Mouse (Mus musculus) lung, postnatal 0 days (tissue): ENCODE data around the gene Cdipt. TPM values are rescaled to one million over a fixed set of nuclear protein-coding genes. Genes with fewer than 3 reads are reported as not detected.

Experiments
- ATAC-seq: fragments of 200-750 bp; cut with Nextera tagmentation; 2 replicates; pipeline ENCODE4 v1.8.0; 2017; ENCODE audit warnings: moderate library complexity
- DNase-seq: peaks from one replicate; pipeline ENCODE4 v3.0.0-alpha.2; 2016; ENCODE audit warnings: low spot score
- H3K27ac ChIP-seq: fragments of 300-500 bp; sonication (generic); 2 replicates; pipeline ENCODE4 v1.5.1; 2014; ENCODE audit warnings: antibody characterized with exemption, mild to moderate bottlenecking, low read length, mixed read lengths
- H3K27me3 ChIP-seq: fragments of 300-500 bp; sonication (generic); replicated peaks from 2 replicates; pipeline ENCODE4 v1.6.1; 2014; ENCODE audit warnings: low read length, mixed read lengths; ENCODE audit not compliant: insufficient read depth
- H3K36me3 ChIP-seq: fragments of 300-500 bp; sonication (generic); 2 replicates; pipeline ENCODE4 v1.6.1; 2014; ENCODE audit warnings: low read length, mixed read lengths; ENCODE audit not compliant: insufficient read depth
- H3K4me1 ChIP-seq: fragments of 300-500 bp; sonication (generic); 2 replicates; pipeline ENCODE4 v1.6.1; 2014; ENCODE audit warnings: antibody characterized with exemption, low read depth, low read length, mixed read lengths; ENCODE audit not compliant: insufficient read depth
- H3K4me2 ChIP-seq: fragments of 300-500 bp; sonication (generic); replicated peaks from 2 replicates; pipeline ENCODE4 v1.6.1; 2014; ENCODE audit warnings: low read depth, mild to moderate bottlenecking, low read length, moderate library complexity, mixed read lengths
- H3K4me3 ChIP-seq: fragments of 300-500 bp; sonication (generic); 2 replicates; pipeline ENCODE4 v1.5.1; 2014; ENCODE audit warnings: low read depth, low read length
- H3K9ac ChIP-seq: fragments of 300-500 bp; sonication (generic); replicated peaks from 2 replicates; pipeline ENCODE4 v1.6.1; 2014; ENCODE audit warnings: low read depth, mild to moderate bottlenecking
- H3K9me3 ChIP-seq: fragments of 300-500 bp; sonication (generic); 2 replicates; pipeline ENCODE4 v1.6.1; 2016; ENCODE audit warnings: low read length, mixed read lengths
- CTCF ChIP-seq: IDR thresholded peaks from 2 replicates; pipeline ENCODE4 v1.5.1; 2016; ENCODE audit warnings: antibody characterized with exemption, mild to moderate bottlenecking
- EP300 ChIP-seq: IDR thresholded peaks from 2 replicates; pipeline ENCODE4 v1.6.1; 2016; ENCODE audit warnings: antibody characterized with exemption, mild to moderate bottlenecking, control low read depth
- WGBS: fragments of 180-500 bp; shearing (Covaris S2); extraction: QIAGEN DNeasy Blood & Tissue Kit; methylation state at CpG from one replicate; pipeline ENCODE4 v1.1.7; 2014; 5-methylcytosine and 5-hydroxymethylcytosine counted together
- polyA plus RNA-seq: library from polyadenylated mRNA; unstranded; fragments of >200 nt; fragmentation: Nextera tagmentation; extraction: Ambion mirVana; gene quantifications from 2 replicates; pipeline ENCODE4 v1.2.1, GENCODE M21; 2015

The Cdipt gene
- polyA plus RNA-seq, 1 experiment from 2014 or later, result 164 TPM

GRCm38 (mm10) chr7:127026984-127027726 is 51.4 kb downstream of the Cdipt start, which contains the start of gene Maz:
TSS of gene Maz (minus strand) at chr7:127027037.
- TF ChIP-seq EP300 (peak; percentile 90), CTCF (no peak)
- H3K4me3 ChIP-seq, result peak within 1 kb of the TSS; percentile 92
- H3K27me3 ChIP-seq, result no peaks in the 10 kb centered on the region
- peak within 1 kb of the TSS; percentile 79 for H3K9ac ChIP-seq
- no peaks in the 10 kb centered on the region; the same call in 1 of the 2 replicates for H3K36me3 ChIP-seq
- ATAC-seq (peak; percentile 85), DNase-seq (peak; percentile 99)
- H3K4me2 ChIP-seq, result peak within 1 kb of the TSS; percentile 94
- no peaks in the 10 kb centered on the region for H3K9me3 ChIP-seq
- peaks cover 17% of the 10 kb centered on the region; the same call in 1 of the 2 replicates for H3K4me1 ChIP-seq
- peak within 1 kb of the TSS; percentile 96 for H3K27ac ChIP-seq
- WGBS, result under 1% methylated on average over 25 of the region's 63 CpGs

- peaks cover 2% of the 10 kb centered on the region; the same call in 1 of the 2 replicates for H3K36me3 ChIP-seq
- ATAC-seq (no peak), DNase-seq (peak; percentile 21)
- H3K27ac ChIP-seq, result peak overlapping the region; percentile 96
- H3K9me3 ChIP-seq, result no peaks in the 10 kb centered on the region
- WGBS, result 51% methylated on average over 8 of the region's 8 CpGs
- no peaks in the 10 kb centered on the region for H3K27me3 ChIP-seq
- peak overlapping the region; percentile 37 for H3K9ac ChIP-seq
- H3K4me1 ChIP-seq, result peaks cover 17% of the 10 kb centered on the region; the same call in 1 of the 2 replicates
- TF ChIP-seq CTCF (peak; percentile 13; the same call in 1 of the 2 replicates), EP300 (no peak)
- H3K4me2 ChIP-seq, result peak overlapping the region; percentile 67
- peak overlapping the region; percentile 92 for H3K4me3 ChIP-seq
Observed at GRCm38 (mm10) chr7:127027885-127028284, 52.2 kb downstream of the Cdipt start.

Other genes with a start within 250 kb of the Cdipt start
- gene Mapk3, start 216.3 kb upstream of the Cdipt start, polyA plus RNA-seq, result 180 and 183 TPM in 2 replicates
- gene Gdpd3, start 209.6 kb upstream of the Cdipt start, polyA plus RNA-seq, result 3.4 and 4.1 TPM in 2 replicates
- 325 and 340 TPM in 2 replicates for gene Ypel3, start 199.0 kb upstream of the Cdipt start, polyA plus RNA-seq
- gene Tbx6, start 194.4 kb upstream of the Cdipt start, polyA plus RNA-seq, result 0.56 and 0.74 TPM in 2 replicates
- gene Ppp4c, start 183.4 kb upstream of the Cdipt start, polyA plus RNA-seq, result 150 and 151 TPM in 2 replicates
- 0.13 and 0.19 TPM in 2 replicates for gene Fam57b, start 178.2 kb upstream of the Cdipt start, polyA plus RNA-seq
- not detected in 2 replicates for gene 4930451I11Rik, start 144.3 kb upstream of the Cdipt start, polyA plus RNA-seq
- gene Doc2a, start 128.5 kb upstream of the Cdipt start, polyA plus RNA-seq, result 0.20 and 0.33 TPM in 2 replicates
- gene Hirip3, start 113.9 kb upstream of the Cdipt start, polyA plus RNA-seq, result 8.4 and 9.3 TPM in 2 replicates
- gene Ino80e, start 113.5 kb upstream of the Cdipt start, polyA plus RNA-seq, result 52.2 and 54.7 TPM in 2 replicates
- gene Taok2, start 91.2 kb upstream of the Cdipt start, polyA plus RNA-seq, result 36.1 and 39.0 TPM in 2 replicates
- gene Tmem219, start 53.0 kb upstream of the Cdipt start, polyA plus RNA-seq, result 42.5 and 45.0 TPM in 2 replicates
- 12.1 and 14.9 TPM in 2 replicates for gene Kctd13, start 47.0 kb upstream of the Cdipt start, polyA plus RNA-seq
- gene Asphd1, start 26.3 kb upstream of the Cdipt start, polyA plus RNA-seq, result not detected in 2 replicates
- 1.7 and 3.0 TPM in 2 replicates for gene Sez6l2, start 25.4 kb upstream of the Cdipt start, polyA plus RNA-seq
- gene Cdiptos, start 184 bp downstream of the Cdipt start, polyA plus RNA-seq, result 3.0 and 3.3 TPM in 2 replicates
- gene Mvp, start 38.7 kb downstream of the Cdipt start, polyA plus RNA-seq, result 44.6 and 50.3 TPM in 2 replicates
- 1.00 and 1.1 TPM in 2 replicates for gene Pagr1b, start 40.6 kb downstream of the Cdipt start, polyA plus RNA-seq
- gene Pagr1a, start 41.4 kb downstream of the Cdipt start, polyA plus RNA-seq, result 20.7 and 28.3 TPM in 2 replicates
- 28.5 and 29.3 TPM in 2 replicates for gene Gm42742, start 45.2 kb downstream of the Cdipt start, polyA plus RNA-seq
- gene Prrt2, start 45.3 kb downstream of the Cdipt start, polyA plus RNA-seq, result 1.0 and 1.3 TPM in 2 replicates
- gene Maz, start 51.1 kb downstream of the Cdipt start, polyA plus RNA-seq, result 36.1 and 37.0 TPM in 2 replicates
- gene Kif22, start 66.6 kb downstream of the Cdipt start, polyA plus RNA-seq, result 7.0 and 9.2 TPM in 2 replicates
- 0.20 and 0.30 TPM in 2 replicates for gene Zg16, start 111.4 kb downstream of the Cdipt start, polyA plus RNA-seq
- gene AI467606, start 115.4 kb downstream of the Cdipt start, polyA plus RNA-seq, result 14.6 and 16.0 TPM in 2 replicates
- gene Qprt, start 146.3 kb downstream of the Cdipt start, polyA plus RNA-seq, result 0.14 and 0.21 TPM in 2 replicates
- 0.73 and 0.83 TPM in 2 replicates for gene Spn, start 161.9 kb downstream of the Cdipt start, polyA plus RNA-seq
- 28.4 and 29.6 TPM in 2 replicates for gene Cd2bp2, start 220.1 kb downstream of the Cdipt start, polyA plus RNA-seq
- gene Tbc1d10b, start 232.6 kb downstream of the Cdipt start, polyA plus RNA-seq, result 14.4 and 15.0 TPM in 2 replicates
- 6.4 and 8.0 TPM in 2 replicates for gene Mylpf, start 233.0 kb downstream of the Cdipt start, polyA plus RNA-seq